Mouse (Mus musculus) MEL (cell line): Measurements from ENCODE around the gene Bpgm. TPM values are rescaled to one million over a fixed set of nuclear protein-coding genes. Genes with fewer than 3 reads are reported as not detected.
A peak's percentile ranks its signal among the peaks of the same experiment; 100 is the strongest.

Source experiments
- DNase-seq: peaks from one replicate; pipeline ENCODE4 v3.0.0; 2011; ENCODE audit warnings: low read depth, low spot score
- H3K27ac ChIP-seq: 2 replicates; pipeline ENCODE4 v1.5.1; 2012; ENCODE audit warnings: low read depth, mild to moderate bottlenecking, control low read depth, low read length, moderate library complexity; ENCODE audit not compliant: control insufficient read depth
- H3K27me3 ChIP-seq, 2 experiments: fragments of 150-350 bp in 1 of 2; sonication (generic) in 1 of 2; 2 replicates each; pipeline ENCODE4 v1.6.1; 2012; ENCODE audit warnings: low read length in 2 of 2, mild to moderate bottlenecking in 2 of 2, improper control_type of control experiment in 1 of 2, moderate library complexity in 1 of 2; ENCODE audit not compliant: insufficient read depth in 2 of 2, control insufficient read depth in 1 of 2
- H3K36me3 ChIP-seq, 2 experiments: 2 replicates each; pipeline ENCODE4 v1.6.1; 2012 to 2014; ENCODE audit warnings: low read length in 2 of 2, improper control_type of control experiment in 1 of 2, inconsistent platforms in 1 of 2, mild to moderate bottlenecking in 1 of 2; ENCODE audit not compliant: insufficient read depth in 2 of 2, control insufficient read depth in 1 of 2
- H3K4me1 ChIP-seq, 2 experiments: fragments of 150-350 bp in 1 of 2; sonication (generic) in 1 of 2; 2 replicates each; pipeline ENCODE4 v1.6.1; 2012; ENCODE audit warnings: low read length in 2 of 2, improper control_type of control experiment in 1 of 2, mild to moderate bottlenecking in 1 of 2; ENCODE audit not compliant: insufficient read depth in 2 of 2, control insufficient read depth in 1 of 2
- H3K4me3 ChIP-seq, 2 experiments: fragments of 150-350 bp in 1 of 2; sonication (generic) in 1 of 2; 2 replicates each; pipeline ENCODE4 v1.5.1; 2012; ENCODE audit warnings: low read depth in 2 of 2, low read length in 2 of 2, mild to moderate bottlenecking in 2 of 2, moderate library complexity in 2 of 2, control low read depth in 1 of 2, improper control_type of control experiment in 1 of 2; ENCODE audit not compliant: control insufficient read depth in 1 of 2, insufficient read depth in 1 of 2
- H3K79me2 ChIP-seq: 2 replicates; pipeline ENCODE4 v1.6.1; 2012; ENCODE audit warnings: mild to moderate bottlenecking, low read length, moderate library complexity; ENCODE audit not compliant: control insufficient read depth, poor library complexity, insufficient read depth
- H3K9ac ChIP-seq: 2 replicates; pipeline ENCODE4 v1.6.1; 2012; ENCODE audit warnings: low read depth, mild to moderate bottlenecking, control low read depth, low read length, moderate library complexity; ENCODE audit not compliant: control insufficient read depth, poor library complexity, severe bottlenecking
- H3K9me3 ChIP-seq: fragments of 150-350 bp; sonication (generic); replicated peaks from 2 replicates; pipeline ENCODE4 v1.6.1; 2012; ENCODE audit warnings: mild to moderate bottlenecking, low read length, improper control_type of control experiment, moderate library complexity; ENCODE audit not compliant: insufficient read depth
- CTCF ChIP-seq, 3 experiments: IDR thresholded peaks in 2 of 3; conservative IDR thresholded peaks in 1 of 3; 2 replicates each; pipeline ENCODE4 v1.5.1; 2011 to 2012; ENCODE audit warnings: low read length in 3 of 3, low read depth in 2 of 3, mild to moderate bottlenecking in 2 of 3, improper control_type of control experiment in 1 of 3, inconsistent platforms in 1 of 3, mixed read lengths in 1 of 3, moderate library complexity in 1 of 3; ENCODE audit not compliant: control insufficient read depth in 1 of 3, insufficient read depth in 1 of 3, poor library complexity in 1 of 3, severe bottlenecking in 1 of 3
- E2F4 ChIP-seq: IDR thresholded peaks from 2 replicates; pipeline ENCODE4 v1.6.1; 2011; ENCODE audit warnings: low read depth, low read length, improper control_type of control experiment, borderline replicate concordance
- ELF1 ChIP-seq: IDR thresholded peaks from 2 replicates; pipeline ENCODE4 v1.6.1; 2014; ENCODE audit warnings: low read depth, mild to moderate bottlenecking, inconsistent platforms, low read length, improper control_type of control experiment, moderate library complexity
- EP300 ChIP-seq, 2 experiments: IDR thresholded peaks; 2 replicates each; pipeline ENCODE4 v1.6.1; 2011; ENCODE audit warnings: improper control_type of control experiment in 2 of 2, low read length in 2 of 2, low read depth in 1 of 2, mild to moderate bottlenecking in 1 of 2
- GATA1 ChIP-seq: IDR thresholded peaks from 2 replicates; pipeline ENCODE4 v1.6.1; 2011; ENCODE audit warnings: low read depth, low read length, improper control_type of control experiment
- HCFC1 ChIP-seq: IDR thresholded peaks from 2 replicates; pipeline ENCODE4 v1.6.1; 2012; ENCODE audit warnings: low read depth, mild to moderate bottlenecking, inconsistent platforms, low read length, improper control_type of control experiment, moderate library complexity
- KAT2A ChIP-seq: conservative IDR thresholded peaks from 2 replicates; pipeline ENCODE4 v1.6.1; 2012; ENCODE audit warnings: low read depth, low read length, improper control_type of control experiment, inconsistent platforms
- MAX ChIP-seq: IDR thresholded peaks from 2 replicates; pipeline ENCODE4 v1.6.1; 2011; ENCODE audit warnings: low read length, improper control_type of control experiment
- MAZ ChIP-seq: IDR thresholded peaks from 2 replicates; pipeline ENCODE4 v1.6.1; 2012; ENCODE audit warnings: low read depth, mild to moderate bottlenecking, inconsistent platforms, low read length, improper control_type of control experiment
- MXI1 ChIP-seq: IDR thresholded peaks from 2 replicates; pipeline ENCODE4 v1.6.1; 2011; ENCODE audit warnings: mild to moderate bottlenecking, low read depth, low read length, improper control_type of control experiment
- MYC ChIP-seq: IDR thresholded peaks from 2 replicates; pipeline ENCODE4 v1.6.1; 2011; ENCODE audit warnings: low read depth, mild to moderate bottlenecking, low read length, improper control_type of control experiment, moderate library complexity
- NELFE ChIP-seq: IDR thresholded peaks from 2 replicates; pipeline ENCODE4 v1.6.1; 2011; ENCODE audit warnings: low read depth, low read length, improper control_type of control experiment
- RAD21 ChIP-seq: IDR thresholded peaks from 2 replicates; pipeline ENCODE4 v1.6.1; 2011; ENCODE audit warnings: mild to moderate bottlenecking, low read depth, low read length, improper control_type of control experiment
- RCOR1 ChIP-seq: IDR thresholded peaks from 2 replicates; pipeline ENCODE4 v1.6.1; 2012; ENCODE audit warnings: low read depth, mild to moderate bottlenecking, inconsistent platforms, low read length, improper control_type of control experiment
- SIN3A ChIP-seq: IDR thresholded peaks from 2 replicates; pipeline ENCODE4 v1.6.1; 2012; ENCODE audit warnings: low read length, improper control_type of control experiment, inconsistent platforms
- SMC3 ChIP-seq: IDR thresholded peaks from 2 replicates; pipeline ENCODE4 v1.6.1; 2011; ENCODE audit warnings: low read depth, low read length, improper control_type of control experiment
- TAL1 ChIP-seq: IDR thresholded peaks from 2 replicates; pipeline ENCODE4 v1.6.1; 2012; ENCODE audit warnings: mild to moderate bottlenecking, inconsistent platforms, low read length, moderate library complexity, mixed read lengths
- TBP ChIP-seq: IDR thresholded peaks from 2 replicates; pipeline ENCODE4 v1.8.0; 2011; ENCODE audit warnings: low read depth, low read length, improper control_type of control experiment
- TCF12 ChIP-seq: IDR thresholded peaks from 2 replicates; pipeline ENCODE4 v1.6.1; 2014; ENCODE audit warnings: low read depth, mild to moderate bottlenecking, inconsistent platforms, low read length, improper control_type of control experiment, moderate library complexity
- ZC3H11A ChIP-seq: IDR thresholded peaks from 2 replicates; pipeline ENCODE4 v1.6.1; 2012; ENCODE audit warnings: low read depth, mild to moderate bottlenecking, inconsistent platforms, low read length, improper control_type of control experiment
- ZKSCAN1 ChIP-seq: IDR thresholded peaks from 2 replicates; pipeline ENCODE4 v1.6.1; 2012; ENCODE audit warnings: low read depth, mild to moderate bottlenecking, inconsistent platforms, low read length, improper control_type of control experiment, moderate library complexity
- ZMIZ1 ChIP-seq: IDR thresholded peaks from 2 replicates; pipeline ENCODE4 v1.6.1; 2012; ENCODE audit warnings: low read depth, mild to moderate bottlenecking, inconsistent platforms, low read length, improper control_type of control experiment, moderate library complexity
- polyA plus RNA-seq, 2 experiments: library from polyadenylated mRNA; stranded (reverse) in 1 of 2; unstranded in 1 of 2; fragments of >175 nt in 1 of 2; fragments of >200 nt in 1 of 2; gene quantifications; 2 replicates each; pipeline versions ENCODE4 v1.2.1 to v1.2.4; 2012; ENCODE audit warnings: low replicate concordance in 2 of 2, low read depth in 1 of 2; ENCODE audit not compliant: insufficient read length in 2 of 2, insufficient read depth in 1 of 2, missing spikeins in 1 of 2
- total RNA-seq: library from RNA; depleted of rRNA; stranded (reverse); fragments of 300-350 nt; gene quantifications from 2 replicates; pipeline ENCODE4 v1.2.3, GENCODE M21; 2012

Gene Bpgm
- total and polyA plus RNA-seq, 3 experiments, result 11.1 to 14.1 TPM; not detected in 1

DNA sequence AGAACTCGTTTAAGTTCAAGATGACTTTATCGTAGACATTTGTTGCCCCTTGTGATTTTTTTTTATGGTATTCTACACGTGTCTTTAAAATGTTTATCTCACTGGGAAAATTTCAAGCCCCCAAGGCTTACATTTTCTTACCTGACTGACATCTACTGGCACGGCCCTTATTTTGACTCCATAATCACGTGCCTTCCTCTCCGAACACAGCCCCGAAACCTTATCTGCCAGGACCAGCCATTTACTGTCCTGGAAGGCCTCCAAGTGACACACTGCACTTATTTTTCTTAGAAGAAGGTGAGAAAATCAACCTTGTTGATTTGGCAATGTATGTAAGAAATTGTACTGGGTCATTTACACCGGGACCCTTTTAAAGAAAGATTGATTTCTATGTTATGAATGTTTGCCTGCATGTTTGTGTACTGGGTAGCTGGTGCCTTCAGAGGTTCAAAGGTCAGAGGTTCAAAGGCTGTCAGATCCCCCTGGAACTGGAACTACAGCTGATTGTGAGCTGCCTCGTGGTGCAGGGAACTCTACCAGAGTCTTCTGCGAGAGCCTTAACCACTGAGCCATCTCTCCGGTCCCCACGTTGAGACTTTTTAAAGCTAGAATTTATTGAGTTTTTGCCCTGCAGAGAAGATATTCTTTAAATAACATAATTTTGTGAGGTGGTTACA, 4.4 kb upstream of the Bpgm start (continued):
- TF ChIP-seq TBP (no peak), ZMIZ1 (no peak)

DNA sequence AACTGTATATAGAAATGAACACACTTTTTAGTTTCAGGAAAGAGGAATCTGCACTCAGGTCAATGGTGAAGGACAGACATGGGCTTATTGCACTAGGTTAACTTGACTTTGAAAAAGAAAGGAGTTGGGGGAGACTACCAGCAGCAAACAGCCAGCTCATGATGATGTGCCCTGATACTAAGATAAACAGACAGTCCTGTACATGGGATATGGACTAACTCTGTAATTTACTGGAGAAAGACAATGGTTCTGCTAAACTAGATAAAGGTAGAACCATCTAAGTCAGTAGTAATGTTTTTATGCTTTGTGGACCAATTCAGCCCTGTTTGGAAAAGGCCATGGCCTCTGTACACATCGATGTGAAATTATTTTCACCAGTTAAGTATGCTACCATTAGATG, 2.7 kb upstream of the Bpgm start:
- TF ChIP-seq E2F4 (no peak), ZMIZ1 (no peak), GATA1 (peak; percentile 39; the same call in 1 of the 2 replicates), MAZ (no peak), MYC (no peak), TAL1 (peak; percentile 49), HCFC1 (no peak), EP300 (IDR thresholded peaks at IDR 0.05; ENCODE audit: low read depth in 1 of 2, low read length in 2 of 2) (peak in 1 of 2 experiments; percentile 54; a peak in 1 of 4 replicates), ELF1 (no peak), NELFE (no peak), TCF12 (peak; percentile 63; the same call in 1 of the 2 replicates), ZKSCAN1 (no peak), RCOR1 (no peak), MAX (no peak), TBP (no peak), ZC3H11A (no peak), SMC3 (no peak), SIN3A (no peak), MXI1 (no peak)
- Histone ChIP-seq H3K79me2 (no peaks in the 10 kb centered on the region; the same call in 1 of the 2 replicates), H3K36me3 (peaks cover 0 to 21% of the 10 kb centered on the region in 2 experiments; a peak in 2 of 4 replicates), H3K27me3 (peaks cover 4% of the 10 kb centered on the region in 2 experiments; a peak in 2 of 4 replicates), H3K4me1 (peaks cover 15 to 19% of the 10 kb centered on the region in 2 experiments), H3K27ac (no peak overlapping the region), H3K4me3 (no peak overlapping the region), H3K9ac (no peak overlapping the region), H3K9me3 (no peaks in the 10 kb centered on the region)
- DNase-seq, result no peak

DNA sequence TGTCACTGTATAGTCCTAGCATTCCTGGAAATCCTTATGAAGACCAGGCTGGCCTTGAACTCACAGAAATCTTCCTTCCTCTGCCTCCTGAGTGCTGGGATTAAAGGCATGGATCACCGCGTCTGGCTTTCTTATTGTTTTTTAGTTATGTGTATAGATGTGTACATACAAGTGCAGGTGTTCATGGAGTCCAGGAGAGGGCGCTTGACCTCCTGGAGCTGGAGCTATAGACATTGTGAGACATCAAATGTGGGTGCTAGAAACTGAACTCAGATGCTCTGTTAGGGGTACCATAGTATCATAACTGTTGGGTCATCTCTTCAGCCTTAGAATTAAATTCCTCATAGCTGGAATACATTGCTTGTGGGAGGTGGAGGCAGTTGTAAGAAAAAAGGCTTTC, 2.0 kb upstream of the Bpgm start:
- H3K79me2 ChIP-seq, result no peaks in the 10 kb centered on the region; the same call in 1 of the 2 replicates
- H3K4me3 ChIP-seq, result no peak overlapping the region
- peak; percentile 47 for TF ChIP-seq SMC3
- TF ChIP-seq KAT2A, result no peak
- TF ChIP-seq CTCF (IDR thresholded peaks at IDR 0.05 in 2 of 3, conservative IDR thresholded peaks at IDR 0.05 in 1 of 3; ENCODE audit: control insufficient read depth in 1 of 3, insufficient read depth in 1 of 3, low read depth in 2 of 3, low read length in 3 of 3, poor library complexity in 1 of 3, severe bottlenecking in 1 of 3), result peak; percentile 58 to 64 (median 61)
- peak; percentile 28 for TF ChIP-seq RAD21
- peaks cover 2 to 3% of the 10 kb centered on the region in 2 experiments; a peak in 1 of 4 replicates for H3K27me3 ChIP-seq
- H3K27ac ChIP-seq, result no peak overlapping the region
- no peak overlapping the region for H3K9ac ChIP-seq
- peaks cover 15 to 19% of the 10 kb centered on the region in 2 experiments for H3K4me1 ChIP-seq
- H3K9me3 ChIP-seq, result no peaks in the 10 kb centered on the region
- H3K36me3 ChIP-seq, result peaks cover 0 to 23% of the 10 kb centered on the region in 2 experiments; a peak in 2 of 4 replicates
- peak; percentile 68 for DNase-seq
